Mouse (Mus musculus): Measurements from ENCODE around the gene Nanos3. TPM values are rescaled to one million over a fixed set of nuclear protein-coding genes. Genes with fewer than 3 reads are reported as not detected.

Gene Nanos3
- total RNA-seq, 2 experiments from 2014 or later: 2.3 TPM; not detected in 1

DNA sequence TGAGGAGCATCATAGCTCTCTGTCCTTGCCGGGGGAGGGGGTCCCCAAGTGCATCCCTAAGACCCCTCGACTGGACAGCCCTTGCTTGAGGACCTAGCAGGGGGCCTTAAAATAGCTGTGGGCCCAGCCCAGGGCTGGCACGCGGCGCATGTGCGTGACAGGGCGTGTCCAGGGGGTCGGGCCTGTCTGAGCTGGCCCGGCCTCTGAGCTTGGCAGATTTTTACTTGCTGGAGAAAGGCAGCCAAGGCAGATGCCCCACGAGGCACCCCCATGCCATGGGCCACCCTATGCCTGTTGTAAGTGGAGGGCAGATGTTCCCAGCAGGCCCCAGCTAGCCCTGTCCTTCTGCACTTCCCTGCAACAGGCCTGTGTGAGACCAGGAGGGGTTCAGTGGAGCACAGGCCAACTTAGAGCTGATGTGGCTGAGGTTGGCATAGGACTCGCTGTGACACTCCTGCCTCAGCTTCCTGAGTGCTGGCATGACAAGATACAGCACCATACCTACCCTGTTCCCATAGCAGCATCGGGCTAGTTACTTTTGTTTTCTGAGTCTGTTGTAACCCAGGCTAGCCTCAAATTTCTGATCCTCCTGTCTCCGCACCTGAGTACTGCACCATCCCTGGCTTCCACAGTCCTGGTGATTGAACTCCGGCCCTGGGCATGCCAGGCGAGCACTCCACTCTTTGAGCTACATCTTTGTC, 16.7 kb upstream of the Nanos3 start:
- DNase-seq: peak; percentile 91 to 93

DNA sequence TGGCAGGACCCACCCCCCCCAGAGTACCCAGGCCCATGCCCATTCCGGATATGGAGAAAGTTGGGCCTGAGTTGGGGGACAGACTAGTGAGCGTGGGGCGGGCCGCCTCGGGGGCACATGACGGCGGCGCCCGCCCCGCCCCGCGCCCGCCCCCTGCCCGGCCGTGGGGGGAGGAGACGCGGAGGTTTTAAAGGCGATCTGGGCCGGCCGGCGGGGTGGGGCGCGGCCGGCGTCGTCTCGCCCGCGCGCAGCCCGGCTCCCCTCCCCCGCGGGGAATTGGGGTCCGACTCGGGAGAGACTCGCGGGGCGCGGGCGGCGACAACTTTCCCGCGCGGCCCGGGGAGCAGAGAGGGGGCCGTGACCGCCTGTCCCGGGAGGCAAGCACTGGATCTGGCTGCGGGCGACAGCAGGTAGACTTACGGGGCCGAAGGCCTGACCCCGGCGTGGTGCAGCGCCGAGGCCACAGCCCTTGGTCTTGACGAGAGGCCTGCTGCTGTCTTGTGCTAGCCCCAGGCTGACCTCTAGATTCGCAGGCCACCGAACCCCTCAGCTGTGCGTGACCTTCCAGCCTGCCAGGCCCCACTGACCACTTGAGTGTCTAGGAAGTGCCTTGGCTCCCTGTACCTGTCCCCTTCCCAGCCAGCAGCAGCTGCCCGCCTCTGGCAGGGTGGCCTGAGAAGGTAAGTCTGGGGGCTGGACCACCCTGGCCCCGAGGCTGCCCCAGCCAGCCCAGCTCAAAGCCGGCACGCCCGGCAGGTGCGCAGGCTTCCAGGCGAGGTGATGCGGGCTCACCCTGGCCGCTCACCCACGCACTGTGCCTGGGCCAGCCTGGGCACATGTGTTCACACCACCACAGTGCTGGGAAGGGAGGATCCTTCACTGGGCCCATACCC, 15.9 kb upstream of the Nanos3 start:
- DNase-seq: peak; percentile 88 to 93

DNA sequence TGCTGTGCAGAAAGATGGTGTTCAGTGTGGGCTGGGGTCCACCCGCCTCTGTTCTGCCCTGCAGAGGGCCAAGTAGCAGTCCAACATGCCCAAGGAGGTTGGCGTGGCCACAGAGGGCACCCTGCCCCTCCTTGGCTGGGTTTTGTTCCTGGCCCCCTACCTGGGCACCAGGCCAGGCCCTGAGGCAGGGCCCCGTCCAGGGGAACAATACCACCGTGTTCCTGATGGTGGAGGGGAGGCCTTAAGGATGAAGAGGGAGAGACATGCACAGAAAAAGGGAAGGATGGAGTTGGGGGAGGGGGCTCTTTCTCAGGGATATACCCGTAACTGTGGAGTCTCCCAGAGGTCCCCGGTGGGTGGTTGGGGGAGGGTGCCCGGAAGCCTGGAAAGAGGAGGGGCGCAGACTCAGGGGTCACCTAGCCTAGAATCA, 15.1 kb upstream of the Nanos3 start:
- DNase-seq: no peak

DNA sequence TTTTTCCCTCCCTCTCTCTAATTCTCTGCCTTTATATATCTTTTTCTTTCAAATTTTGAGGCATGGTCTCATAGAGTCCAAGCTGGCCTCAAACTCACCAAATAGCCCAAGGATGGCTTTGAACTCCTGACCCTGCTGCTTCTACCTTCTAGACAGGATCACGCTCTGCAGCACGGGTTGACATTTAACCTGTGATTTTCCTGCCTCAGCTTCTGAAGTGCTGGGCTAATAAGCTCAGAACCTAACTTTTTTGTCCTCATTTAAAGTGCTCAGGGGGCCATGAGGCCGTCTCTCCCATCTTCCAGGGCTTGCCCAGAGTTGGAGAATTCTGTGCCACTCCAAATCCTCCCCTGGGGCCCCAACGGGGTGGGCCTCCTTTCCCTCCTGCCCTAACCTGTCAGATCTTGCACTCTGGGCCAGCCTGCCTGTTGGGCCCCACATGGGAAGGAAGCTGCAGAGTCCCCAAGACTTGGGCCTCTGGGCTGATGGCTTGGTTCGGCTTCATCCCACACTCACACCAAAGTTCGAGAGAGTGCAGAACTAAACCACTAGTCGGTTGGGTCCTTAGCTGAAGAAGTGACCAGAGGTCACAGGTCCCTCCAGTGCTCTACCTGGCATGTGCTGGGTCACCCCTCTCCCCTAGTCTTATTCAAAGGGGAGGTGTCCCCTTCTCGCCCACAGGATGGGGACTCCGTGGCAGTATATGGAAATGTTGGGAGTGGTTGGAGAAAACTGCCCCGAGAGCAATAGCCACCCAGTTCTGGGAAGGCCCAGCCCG, 14.5 kb upstream of the Nanos3 start:
- no peak for DNase-seq

DNA sequence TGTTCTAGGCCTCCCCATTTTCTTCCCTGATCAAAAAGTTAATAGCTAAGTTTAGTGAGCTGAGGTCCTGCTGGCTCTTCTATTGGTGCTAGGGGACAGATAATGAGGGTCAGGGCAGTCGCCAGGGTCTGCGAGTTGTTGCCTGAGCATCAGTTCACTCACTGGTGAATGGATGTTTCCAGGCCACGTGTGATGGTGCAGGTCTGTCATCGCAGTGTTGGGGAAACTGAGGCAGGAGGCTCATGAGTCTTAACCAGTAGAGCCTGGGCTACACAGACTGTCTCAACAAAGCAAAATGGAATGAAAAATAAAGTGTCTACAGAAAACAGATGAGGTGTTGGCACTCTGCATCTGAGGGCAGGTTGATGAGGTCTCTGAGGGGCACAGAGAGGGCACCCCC, 13.9 kb upstream of the Nanos3 start:
- no peak for DNase-seq

DNA sequence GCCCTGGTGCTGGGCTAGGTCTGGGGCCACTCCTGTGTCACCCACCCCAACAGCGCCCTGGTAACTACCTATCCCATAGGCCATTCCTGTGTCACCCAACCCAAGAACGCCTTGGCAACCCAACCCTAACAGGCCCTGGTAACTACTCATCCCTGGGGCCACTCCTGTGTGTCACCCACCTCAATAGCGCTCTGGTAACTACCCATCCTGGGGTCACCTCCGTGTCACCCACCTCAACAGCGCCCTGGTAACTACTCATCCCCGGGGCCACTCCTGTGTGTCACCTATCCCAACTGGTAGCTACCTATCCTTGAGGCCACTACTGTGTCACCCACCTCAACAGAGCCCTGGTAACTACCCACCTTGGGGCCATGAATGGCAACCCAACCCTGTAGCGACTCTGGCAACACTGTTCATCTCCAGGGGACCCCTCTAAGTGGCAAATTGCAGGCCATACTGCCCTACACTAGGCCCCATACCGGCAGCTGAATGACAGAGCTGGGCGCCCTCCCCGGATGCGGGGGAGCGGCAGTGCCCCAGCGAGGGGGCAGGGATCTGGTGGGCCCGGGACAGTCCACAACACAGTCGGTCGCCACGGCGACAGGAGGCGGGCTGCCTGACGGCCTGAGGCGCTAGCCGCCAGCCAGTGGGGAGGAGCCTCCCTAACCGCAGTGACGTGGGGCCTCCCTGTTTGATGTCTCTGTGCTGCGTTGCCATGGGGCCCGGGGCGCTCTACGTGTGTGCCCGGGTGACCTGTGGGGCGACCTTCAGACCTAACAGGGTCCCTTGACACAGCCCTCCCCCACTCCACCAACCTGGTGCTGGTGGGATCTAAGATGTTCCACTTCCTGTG, 13.1 kb upstream of the Nanos3 start:
- DNase-seq: peak; percentile 94 to 96

DNA sequence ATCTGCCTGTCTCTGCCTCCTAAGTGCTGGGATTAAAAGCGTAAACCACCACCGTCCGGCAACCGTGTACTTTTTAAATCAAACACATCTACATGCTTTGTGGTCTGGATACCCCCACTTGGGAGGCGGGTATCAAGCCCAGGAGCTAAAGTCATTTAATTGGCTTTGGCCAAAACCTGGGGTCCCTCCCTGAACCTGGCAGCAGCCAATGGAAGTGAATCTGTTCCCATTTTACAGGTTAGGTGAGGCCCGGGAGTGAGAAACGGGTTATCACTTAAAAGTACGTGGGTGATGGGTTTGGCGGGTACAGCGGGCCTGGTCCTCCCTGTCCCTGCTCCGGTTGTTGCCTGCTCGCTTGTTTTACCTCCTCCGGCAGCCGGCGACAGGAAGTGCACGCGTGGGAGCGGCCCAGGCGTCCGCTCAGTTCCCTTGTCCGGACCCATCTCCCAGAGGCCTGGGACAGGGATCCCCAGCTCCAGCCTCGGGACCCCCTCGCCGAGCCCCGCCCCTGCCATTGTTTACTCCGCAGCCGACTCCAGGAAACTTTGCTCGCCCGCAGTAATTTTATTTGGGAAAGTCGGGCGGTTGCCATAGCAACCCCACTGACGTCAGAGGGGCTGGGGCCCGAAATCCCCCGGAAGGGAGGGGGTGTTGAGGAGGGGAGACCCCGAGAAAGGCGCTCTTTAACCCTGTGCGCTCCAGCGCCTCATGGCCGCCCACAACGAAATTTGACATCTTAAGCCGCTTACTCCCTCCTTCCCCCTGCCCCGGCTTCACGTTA, 12.3 kb upstream of the Nanos3 start:
- DNase-seq: peak; percentile 81 to 88

DNA sequence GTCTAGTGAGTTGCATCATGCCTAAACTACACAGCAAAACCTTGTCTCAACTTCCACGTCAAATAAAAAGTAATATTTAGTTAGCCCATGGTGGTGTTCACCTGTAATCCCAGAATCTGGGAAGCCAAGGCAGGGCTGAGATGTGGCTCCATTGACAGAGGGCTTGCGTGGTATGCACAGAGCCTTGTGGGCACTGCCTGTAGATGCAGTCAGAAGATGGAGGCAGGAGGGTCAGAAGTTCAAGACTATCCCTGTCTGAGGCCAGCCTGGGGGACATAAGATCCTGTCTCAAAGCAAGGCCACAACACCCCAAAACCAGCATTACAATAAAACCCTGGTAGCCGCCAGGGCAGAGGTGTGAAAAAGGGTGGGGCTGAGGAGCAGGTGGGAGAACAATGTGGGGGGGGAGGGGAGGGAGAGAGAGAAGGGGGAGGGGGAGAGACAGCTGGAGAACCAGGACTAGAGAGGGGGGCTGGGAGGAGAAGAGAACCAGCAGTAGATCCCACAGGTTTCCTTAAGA, 9.3 kb upstream of the Nanos3 start:
- no peak for DNase-seq

DNA sequence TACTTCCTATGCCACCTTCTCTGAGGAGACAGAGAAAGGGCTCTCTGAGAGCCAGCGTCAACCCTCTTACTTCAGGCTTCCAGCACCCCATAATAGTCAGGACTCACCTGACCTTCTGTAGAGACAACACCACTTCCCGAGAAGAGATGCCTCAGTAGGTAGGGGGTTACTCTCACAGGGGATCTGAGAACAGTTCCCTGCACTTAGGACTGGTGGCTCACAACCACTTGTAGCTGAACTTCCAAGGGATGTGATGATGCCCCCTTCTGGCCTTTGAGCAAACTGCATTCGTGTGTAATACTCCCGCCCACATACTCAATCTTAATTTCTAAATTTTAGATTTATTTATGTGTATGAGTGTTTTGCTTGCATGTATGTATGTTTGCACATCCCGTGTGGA, 8.5 kb upstream of the Nanos3 start:
- no peak for DNase-seq

DNA sequence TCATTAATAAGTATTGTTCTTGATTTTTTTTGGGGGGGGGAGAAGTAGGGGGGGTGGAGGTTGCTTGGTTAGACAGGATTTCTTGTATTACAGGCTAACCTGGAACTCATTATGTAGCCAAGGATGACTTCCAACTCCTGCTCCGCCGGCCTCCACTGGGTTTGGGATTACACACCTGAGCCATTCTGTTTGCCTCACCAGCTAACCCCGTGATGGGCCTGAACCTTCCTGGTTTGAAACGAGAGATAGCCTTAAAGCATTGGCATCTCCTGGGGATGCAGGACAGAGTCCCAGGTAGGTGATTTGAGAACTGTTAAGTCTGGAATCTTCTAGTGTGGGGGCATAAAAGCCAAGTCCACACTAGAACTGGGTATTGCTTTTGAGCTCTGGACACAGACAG, 8.1 kb upstream of the Nanos3 start:
- DNase-seq: no peak

DNA sequence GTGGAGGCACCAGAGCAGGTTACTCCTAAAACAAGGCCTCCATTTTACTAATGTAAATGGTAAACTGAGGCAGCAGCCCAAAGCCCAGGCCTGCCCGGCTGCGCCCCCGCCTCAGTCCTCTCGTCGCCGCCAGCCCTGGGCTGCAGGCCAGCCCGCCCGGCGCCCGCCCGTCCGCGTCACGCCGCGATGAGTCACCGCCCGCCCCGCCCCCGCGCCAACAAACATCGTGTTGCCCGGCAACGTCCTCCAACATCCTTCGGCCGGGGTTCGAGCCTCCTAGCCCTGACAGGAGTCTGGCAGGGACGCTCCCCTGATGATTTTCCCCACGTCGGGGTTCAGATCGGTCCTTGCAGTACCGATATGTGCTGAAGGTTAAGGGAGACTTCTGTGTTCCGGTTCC, 7.5 kb upstream of the Nanos3 start:
- DNase-seq: peak; percentile 90 to 93

DNA sequence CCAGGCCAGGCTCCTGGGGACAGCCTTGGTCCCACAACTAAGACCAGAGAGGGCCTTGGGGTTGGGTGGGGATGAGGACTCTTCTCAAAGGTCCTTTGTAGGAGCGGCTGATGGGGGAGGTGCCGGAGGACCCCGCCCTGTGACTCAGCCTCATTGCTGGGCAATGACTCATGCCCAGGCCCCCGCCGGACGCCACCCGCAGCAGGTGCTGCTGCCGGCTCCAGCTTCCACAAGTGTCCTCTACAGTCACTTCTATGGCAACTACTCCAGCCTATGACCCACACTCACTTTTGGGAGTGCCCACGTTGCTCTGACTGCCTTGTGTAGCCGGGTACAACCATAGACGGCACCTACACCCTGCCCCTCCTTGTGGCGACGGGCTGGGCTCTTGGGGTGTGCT, 7.0 kb upstream of the Nanos3 start:
- peak; percentile 88 to 89 for DNase-seq

DNA sequence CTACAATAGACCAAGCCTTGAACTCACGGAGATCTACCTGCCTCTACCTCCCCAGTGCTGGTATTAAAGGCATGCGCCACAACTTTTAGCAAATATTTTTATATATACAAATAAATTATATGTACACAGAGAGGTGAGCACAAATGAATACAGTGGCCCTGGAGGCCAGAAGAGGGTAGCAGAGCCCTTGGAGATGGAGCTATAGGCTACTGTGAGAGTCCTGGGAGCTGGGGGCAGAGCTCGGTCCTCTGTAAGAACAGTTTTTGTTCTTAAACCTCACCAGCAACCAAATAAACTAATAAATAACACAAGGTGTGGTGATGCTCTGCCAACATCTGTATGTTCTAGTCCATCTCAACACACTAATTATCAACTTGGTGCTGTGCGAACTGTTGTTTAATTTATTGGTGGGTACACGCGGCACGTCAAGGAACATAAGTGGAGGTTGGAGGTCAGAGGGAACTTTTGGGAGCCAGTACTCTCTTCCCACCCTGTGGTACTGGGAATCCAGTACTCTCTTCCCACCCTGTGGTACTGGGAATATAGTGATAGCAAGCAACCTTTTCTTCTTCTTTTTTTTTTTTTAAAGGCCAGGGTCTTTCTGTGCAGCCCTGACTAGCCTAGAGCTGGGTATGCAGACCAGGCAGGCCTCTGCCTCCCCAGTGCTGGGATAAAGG, 5.3 kb upstream of the Nanos3 start:
- no peak for DNase-seq

DNA sequence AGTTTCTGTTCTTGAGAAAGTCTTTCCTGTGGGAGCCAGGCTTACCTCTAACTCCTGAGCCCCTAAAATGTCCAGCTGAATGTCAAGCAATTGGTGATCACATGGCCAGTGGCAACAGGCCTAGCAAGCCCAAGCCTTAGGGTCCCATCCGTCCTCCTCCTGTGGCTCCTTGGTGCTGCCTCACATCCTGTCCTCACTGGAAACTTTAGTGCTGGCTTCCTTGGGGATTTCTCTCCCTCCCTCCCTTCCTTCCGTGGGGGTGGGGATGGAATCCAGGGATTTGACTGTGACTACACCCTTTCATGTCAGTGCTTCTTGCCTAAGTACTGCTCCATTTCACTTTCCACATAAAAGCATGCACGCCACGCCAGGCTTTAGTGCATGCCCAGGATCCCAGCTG, 4.6 kb upstream of the Nanos3 start:
- peak in 1 of 2 experiments; percentile 71 for DNase-seq

DNA sequence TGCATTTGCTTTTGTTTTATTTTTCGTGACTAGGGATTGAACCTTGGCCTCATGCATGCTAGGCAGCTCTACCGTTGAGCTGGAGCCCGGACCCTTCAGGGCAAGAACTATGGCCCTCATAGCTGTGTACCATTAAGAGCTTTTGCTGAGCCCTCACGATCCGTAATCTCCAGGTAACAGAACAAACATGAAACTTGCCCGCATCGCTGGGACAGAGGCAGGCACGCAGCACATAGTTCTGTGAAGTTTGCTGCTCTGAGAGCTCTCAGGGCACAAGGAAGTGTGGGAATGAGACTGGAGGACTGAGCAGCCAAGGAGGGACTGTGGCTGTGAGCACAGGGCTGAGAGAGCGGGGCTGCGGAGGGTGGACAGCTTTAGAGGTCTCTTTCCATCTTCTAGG, 3.7 kb upstream of the Nanos3 start:
- no peak for DNase-seq

DNA sequence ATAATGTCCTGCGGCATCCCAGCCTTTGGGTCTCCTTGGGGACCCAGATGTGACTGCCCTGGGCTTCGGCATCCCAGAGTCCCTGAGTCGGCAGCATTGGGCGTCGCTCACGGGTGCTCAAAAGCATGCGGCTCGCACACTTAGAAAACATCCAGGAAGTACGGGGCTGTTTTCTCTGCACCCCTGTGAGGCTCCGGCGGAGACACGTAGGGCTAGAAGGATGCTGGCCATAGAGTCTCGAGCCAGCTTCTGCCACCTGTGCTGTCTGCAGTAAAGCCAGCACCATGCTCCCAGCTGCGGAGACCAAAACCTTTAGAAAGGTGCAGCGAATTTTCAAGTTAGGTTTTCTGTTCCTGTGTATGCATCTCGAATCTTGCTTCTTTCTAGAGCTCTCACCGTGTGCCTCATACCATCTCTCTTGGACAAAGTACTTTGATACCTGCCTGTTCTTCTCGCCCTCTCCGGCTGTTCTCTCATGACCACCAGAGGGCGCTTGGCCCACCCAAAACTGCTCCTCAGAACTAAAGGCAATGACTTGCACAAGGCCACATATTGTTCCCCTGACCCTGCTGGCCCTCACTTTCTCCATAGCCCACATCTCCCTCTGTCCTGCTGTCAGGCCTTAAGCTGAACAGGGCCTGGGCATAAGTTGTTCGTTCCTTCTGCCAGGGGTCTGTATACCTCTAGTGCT, 2.2 kb upstream of the Nanos3 start:
- DNase-seq: peak in 1 of 2 experiments; percentile 76

DNA sequence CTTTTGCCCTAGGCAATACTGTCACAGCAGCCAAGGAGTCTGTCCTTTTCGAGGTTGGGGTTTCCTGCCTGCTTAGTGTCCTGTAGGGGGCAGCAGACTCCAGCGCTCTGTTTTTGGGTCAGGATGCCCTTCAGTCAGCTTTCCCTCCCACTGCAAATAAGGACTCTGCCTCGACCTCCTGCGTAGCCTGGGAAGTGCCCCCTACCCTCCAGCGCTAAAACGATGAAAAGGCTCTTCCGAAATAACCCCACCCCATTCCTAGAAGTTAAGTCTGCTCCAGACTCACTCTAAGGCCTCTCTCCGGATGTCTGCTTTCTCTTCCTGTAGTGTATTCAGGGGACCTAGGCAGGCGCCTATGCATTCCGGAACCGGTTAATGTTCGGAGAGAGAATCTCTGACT, 1.5 kb upstream of the Nanos3 start:
- DNase-seq: peak; percentile 77 to 85

DNA sequence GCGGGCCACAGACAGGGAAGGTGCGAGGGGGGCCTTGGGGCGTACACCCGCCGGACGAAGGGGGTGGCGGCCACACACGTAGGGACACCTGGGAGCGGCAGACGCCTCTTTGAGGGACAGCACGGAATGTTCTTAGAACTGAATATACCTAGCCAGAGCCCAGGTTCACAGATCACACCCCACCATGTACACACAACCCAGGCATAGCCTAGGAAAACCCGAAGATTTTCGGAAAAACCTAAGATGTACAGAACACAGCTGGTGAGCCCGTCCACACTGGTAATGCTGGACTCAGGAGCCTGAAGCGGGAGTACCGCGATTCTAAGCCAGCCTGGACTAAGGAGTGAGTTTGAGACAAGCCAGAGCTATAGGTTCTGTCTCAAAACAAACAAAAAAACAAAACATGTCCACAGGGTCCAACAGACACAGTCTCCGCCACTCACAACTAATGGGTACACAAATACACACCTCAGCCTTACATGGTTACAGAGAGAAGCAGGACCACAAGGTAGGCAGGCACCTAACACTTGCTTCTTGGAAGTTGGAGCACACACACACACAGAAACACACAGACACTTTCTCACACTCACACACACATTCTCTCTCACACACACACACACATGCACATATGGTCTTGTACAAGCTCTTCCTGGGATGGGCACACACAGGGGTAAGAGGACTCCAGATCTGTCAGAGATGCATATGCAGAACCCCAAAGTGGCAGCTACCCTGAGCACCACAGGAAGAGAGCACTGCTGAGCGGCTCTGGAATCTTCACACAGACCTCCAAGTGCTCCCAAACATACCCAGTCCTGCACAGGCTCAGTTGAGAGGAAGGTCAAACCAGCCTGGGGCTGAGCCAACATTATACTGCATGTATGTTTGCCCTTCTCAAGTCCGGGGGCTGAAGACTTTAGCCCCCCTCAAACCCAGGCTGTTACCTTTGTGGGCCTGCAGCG, 653 bp downstream of the Nanos3 start:
- DNase-seq: no peak

All from adrenal gland, postnatal 36 days (tissue).